Mouse (Mus musculus): ENCODE data around the gene Atp5g1. TPM values are rescaled to one million over a fixed set of nuclear protein-coding genes. Genes with fewer than 3 reads are reported as not detected.
"Not testable (repeated sequence)": the region's sequence is repeated elsewhere in the genome, so short reads cannot be mapped to it uniquely, and the experiment has no call there.

The Atp5g1 gene
- 787 and 865 TPM in 2 replicates for polyA plus RNA-seq (2015; fragmentation: Nextera tagmentation; extraction: Ambion mirVana)

GRCm38 (mm10) chr11:96075509-96076220, at the start of gene Atp5g1:
Atp5g1 (minus strand) TSS chr11:96075670.
- peak within 1 kb of the TSS; percentile 80 for H3K9ac ChIP-seq (ENCODE audit: low read depth, low read length)
- H3K9me3 ChIP-seq (ENCODE audit: control insufficient read depth, low read length): no peaks in the 10 kb centered on the region
- H3K4me2 ChIP-seq (ENCODE audit: low read length): peak within 1 kb of the TSS; percentile 83

GRCm38 (mm10) chr11:96124052-96124914, 48.8 kb upstream of the Atp5g1 start:
- peak overlapping the region; percentile 68 for H3K4me2 ChIP-seq (ENCODE audit: low read length)
- no peak overlapping the region for H3K27ac ChIP-seq (ENCODE audit: low read depth, low read length)
- peaks cover 5% of the 10 kb centered on the region for H3K27me3 ChIP-seq (replicated peaks; ENCODE audit: control insufficient read depth, insufficient read depth, low read length)
- no peak for ATAC-seq
- peak overlapping the region; percentile 41 for H3K4me3 ChIP-seq (ENCODE audit: low read length)
- no peaks in the 10 kb centered on the region for H3K36me3 ChIP-seq (ENCODE audit: control insufficient read depth, insufficient read depth, low read length)
- no peaks in the 10 kb centered on the region for H3K9me3 ChIP-seq (ENCODE audit: control insufficient read depth, low read length)
- peak overlapping the region; percentile 4 for H3K9ac ChIP-seq (ENCODE audit: low read depth, low read length)
- WGBS: 3% methylated on average over 43 of the region's 45 CpGs
- H3K4me1 ChIP-seq (ENCODE audit: control insufficient read depth, insufficient read depth, low read depth, low read length): peaks cover 6% of the 10 kb centered on the region

More at GRCm38 (mm10) chr11:96075509-96076220, at the start of gene Atp5g1:
- ATAC-seq: peak; percentile 98
- no peaks in the 10 kb centered on the region for H3K27me3 ChIP-seq (replicated peaks; ENCODE audit: control insufficient read depth, insufficient read depth, low read length)
- H3K4me1 ChIP-seq (ENCODE audit: control insufficient read depth, insufficient read depth, low read depth, low read length): peaks cover 15% of the 10 kb centered on the region
- H3K36me3 ChIP-seq (ENCODE audit: control insufficient read depth, insufficient read depth, low read length): peaks cover 7% of the 10 kb centered on the region
- under 1% methylated on average over 37 of the region's 37 CpGs for WGBS
- H3K27ac ChIP-seq (ENCODE audit: low read depth, low read length): peak within 1 kb of the TSS; percentile 85
- H3K4me3 ChIP-seq (ENCODE audit: low read length): peak within 1 kb of the TSS; percentile 77

DNA sequence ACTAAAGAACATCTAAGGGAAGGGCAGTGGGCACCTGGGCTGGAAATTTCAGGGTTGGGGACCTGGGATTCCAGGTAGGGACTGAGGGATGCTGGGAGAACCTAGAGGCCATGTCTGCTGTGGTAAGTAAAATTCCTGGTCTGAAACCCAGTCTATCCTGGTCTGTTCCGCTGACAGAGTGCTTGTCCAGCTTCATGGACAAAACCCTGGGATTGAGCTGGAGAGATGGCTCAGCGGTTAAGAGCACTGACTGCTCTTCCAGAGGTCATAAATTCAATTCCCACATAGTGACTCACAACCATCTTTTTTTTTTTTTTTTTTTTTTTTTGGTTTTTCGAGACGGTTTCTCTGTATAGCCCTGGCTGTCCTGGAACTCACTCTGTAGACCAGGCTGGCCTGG, 47.3 kb upstream of the Atp5g1 start:
- not testable (repeated sequence) for H3K4me3 ChIP-seq (ENCODE audit: low read length); H3K36me3 ChIP-seq (ENCODE audit: control insufficient read depth, insufficient read depth, low read length); H3K4me2 ChIP-seq (ENCODE audit: low read length); ATAC-seq; H3K27ac ChIP-seq (ENCODE audit: low read depth, low read length); H3K9ac ChIP-seq (ENCODE audit: low read depth, low read length); H3K27me3 ChIP-seq (replicated peaks; ENCODE audit: control insufficient read depth, insufficient read depth, low read length); H3K4me1 ChIP-seq (ENCODE audit: control insufficient read depth, insufficient read depth, low read depth, low read length); H3K9me3 ChIP-seq (ENCODE audit: control insufficient read depth, low read length)
- 68% methylated on average over 4 of the region's 4 CpGs for WGBS

DNA sequence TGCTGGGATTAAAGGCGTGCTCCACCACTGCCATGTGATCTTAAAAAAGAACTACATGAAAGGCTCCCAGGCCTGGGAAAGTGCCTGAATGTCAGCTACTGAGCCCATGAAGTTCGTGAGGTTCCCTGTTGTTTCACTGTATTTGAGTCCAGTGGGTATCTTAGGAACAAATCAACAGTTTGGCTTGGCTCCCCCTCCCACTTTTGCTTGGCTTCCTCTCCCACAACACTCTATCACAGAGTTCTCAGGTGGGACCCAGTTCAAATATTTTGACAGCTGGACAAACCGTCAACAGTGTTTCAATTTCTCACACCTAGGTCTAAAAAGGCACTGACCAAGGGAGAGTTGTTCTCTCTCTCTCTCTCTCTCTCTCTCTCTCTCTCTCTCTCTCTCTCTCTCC, 43.9 kb upstream of the Atp5g1 start:
- Histone ChIP-seq H3K36me3 (ENCODE audit: control insufficient read depth, insufficient read depth, low read length) (no peaks in the 10 kb centered on the region), H3K4me2 (ENCODE audit: low read length) (no peak overlapping the region), H3K4me1 (ENCODE audit: control insufficient read depth, insufficient read depth, low read depth, low read length) (peaks cover 4% of the 10 kb centered on the region), H3K27ac (ENCODE audit: low read depth, low read length) (no peak overlapping the region), H3K27me3 (replicated peaks; ENCODE audit: control insufficient read depth, insufficient read depth, low read length) (peaks cover 3% of the 10 kb centered on the region), H3K4me3 (ENCODE audit: low read length) (no peak overlapping the region), H3K9ac (ENCODE audit: low read depth, low read length) (no peak overlapping the region), H3K9me3 (ENCODE audit: control insufficient read depth, low read length) (no peaks in the 10 kb centered on the region)
- 68% methylated on average over 3 of the region's 3 CpGs for WGBS
- ATAC-seq: no peak

DNA sequence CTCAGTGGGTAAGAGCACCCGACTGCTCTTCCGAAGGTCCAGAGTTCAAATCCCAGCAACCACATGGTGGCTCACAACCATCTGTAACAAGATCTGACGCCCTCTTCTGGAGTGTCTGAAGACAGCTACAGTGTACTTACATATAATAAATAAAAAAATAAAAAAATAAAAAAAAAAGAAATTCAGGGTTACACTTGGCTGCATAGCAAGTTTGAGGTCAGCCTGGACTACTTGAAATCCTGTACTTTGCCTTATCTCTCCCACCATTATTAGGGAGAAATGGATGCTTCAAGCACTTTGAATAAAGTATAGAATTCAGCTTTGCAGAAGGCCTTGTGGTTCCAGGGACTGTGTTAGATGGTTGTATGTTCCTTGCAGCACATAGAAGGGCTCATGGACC, 41.5 kb upstream of the Atp5g1 start:
- H3K27me3 ChIP-seq (replicated peaks; ENCODE audit: control insufficient read depth, insufficient read depth, low read length); H3K9me3 ChIP-seq (ENCODE audit: control insufficient read depth, low read length); H3K4me2 ChIP-seq (ENCODE audit: low read length); H3K36me3 ChIP-seq (ENCODE audit: control insufficient read depth, insufficient read depth, low read length); ATAC-seq; H3K4me3 ChIP-seq (ENCODE audit: low read length); H3K9ac ChIP-seq (ENCODE audit: low read depth, low read length); H3K27ac ChIP-seq (ENCODE audit: low read depth, low read length); H3K4me1 ChIP-seq (ENCODE audit: control insufficient read depth, insufficient read depth, low read depth, low read length): not testable (repeated sequence)
- 73% methylated on average over 3 of the region's 3 CpGs for WGBS

GRCm38 (mm10) chr11:96116116-96116515, 40.6 kb upstream of the Atp5g1 start:
- WGBS: 81% methylated on average over 3 of the region's 3 CpGs
- no peaks in the 10 kb centered on the region; the same call in 1 of the 2 replicates for H3K27me3 ChIP-seq (replicated peaks; ENCODE audit: control insufficient read depth, insufficient read depth, low read length)
- no peak for ATAC-seq
- H3K9ac ChIP-seq (ENCODE audit: low read depth, low read length): no peak overlapping the region
- no peak overlapping the region for H3K4me2 ChIP-seq (ENCODE audit: low read length)
- H3K4me1 ChIP-seq (ENCODE audit: control insufficient read depth, insufficient read depth, low read depth, low read length): no peaks in the 10 kb centered on the region
- H3K4me3 ChIP-seq (ENCODE audit: low read length): no peak overlapping the region
- no peak overlapping the region for H3K27ac ChIP-seq (ENCODE audit: low read depth, low read length)
- no peaks in the 10 kb centered on the region for H3K36me3 ChIP-seq (ENCODE audit: control insufficient read depth, insufficient read depth, low read length)
- no peaks in the 10 kb centered on the region for H3K9me3 ChIP-seq (ENCODE audit: control insufficient read depth, low read length)

DNA sequence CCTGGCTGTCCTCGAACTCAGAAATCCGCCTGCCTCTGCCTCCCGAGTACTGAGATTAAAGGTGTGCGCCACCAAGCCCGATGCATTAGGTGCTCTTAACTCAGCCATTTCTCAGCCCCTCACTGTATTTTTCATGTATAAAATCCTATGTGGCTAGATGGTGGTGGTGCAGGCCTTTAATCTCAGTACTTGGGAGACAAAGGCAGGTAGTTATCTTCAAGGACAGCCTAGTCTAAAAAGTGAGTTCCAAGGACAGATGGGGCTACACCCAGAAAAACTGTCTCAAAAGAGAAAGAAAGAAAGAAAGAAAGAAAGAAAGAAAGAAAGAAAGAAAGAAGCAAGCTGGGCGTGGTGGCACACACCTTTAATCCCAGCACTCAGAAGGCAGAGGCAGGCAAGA, 39.9 kb upstream of the Atp5g1 start:
- no peaks in the 10 kb centered on the region for H3K27me3 ChIP-seq (replicated peaks; ENCODE audit: control insufficient read depth, insufficient read depth, low read length)
- ATAC-seq: no peak
- no peaks in the 10 kb centered on the region for H3K9me3 ChIP-seq (ENCODE audit: control insufficient read depth, low read length)
- no peak overlapping the region for H3K4me3 ChIP-seq (ENCODE audit: low read length)
- WGBS: 90% methylated on average over 6 of the region's 6 CpGs
- H3K9ac ChIP-seq (ENCODE audit: low read depth, low read length): no peak overlapping the region
- H3K4me2 ChIP-seq (ENCODE audit: low read length): no peak overlapping the region
- H3K36me3 ChIP-seq (ENCODE audit: control insufficient read depth, insufficient read depth, low read length): no peaks in the 10 kb centered on the region
- no peaks in the 10 kb centered on the region for H3K4me1 ChIP-seq (ENCODE audit: control insufficient read depth, insufficient read depth, low read depth, low read length)
- no peak overlapping the region for H3K27ac ChIP-seq (ENCODE audit: low read depth, low read length)

GRCm38 (mm10) chr11:96114077-96114476, 38.6 kb upstream of the Atp5g1 start:
- no peak overlapping the region for H3K9ac ChIP-seq (ENCODE audit: low read depth, low read length)
- no peak overlapping the region for H3K27ac ChIP-seq (ENCODE audit: low read depth, low read length)
- no peaks in the 10 kb centered on the region for H3K9me3 ChIP-seq (ENCODE audit: control insufficient read depth, low read length)
- WGBS: 74% methylated on average over 2 of the region's 2 CpGs
- no peaks in the 10 kb centered on the region for H3K4me1 ChIP-seq (ENCODE audit: control insufficient read depth, insufficient read depth, low read depth, low read length)
- no peak overlapping the region for H3K4me2 ChIP-seq (ENCODE audit: low read length)
- H3K27me3 ChIP-seq (replicated peaks; ENCODE audit: control insufficient read depth, insufficient read depth, low read length): no peaks in the 10 kb centered on the region
- H3K36me3 ChIP-seq (ENCODE audit: control insufficient read depth, insufficient read depth, low read length): no peaks in the 10 kb centered on the region
- no peak for ATAC-seq
- H3K4me3 ChIP-seq (ENCODE audit: low read length): no peak overlapping the region

GRCm38 (mm10) chr11:96111751-96112150, 36.3 kb upstream of the Atp5g1 start, which contains the start of gene Calcoco2:
Calcoco2 (minus strand) TSS chr11:96111964.
- no peaks in the 10 kb centered on the region for H3K27me3 ChIP-seq (replicated peaks; ENCODE audit: control insufficient read depth, insufficient read depth, low read length)
- H3K36me3 ChIP-seq (ENCODE audit: control insufficient read depth, insufficient read depth, low read length): no peaks in the 10 kb centered on the region
- 44% methylated on average over 14 of the region's 14 CpGs for WGBS
- H3K4me2 ChIP-seq (ENCODE audit: low read length): no peak within 1 kb of the TSS
- H3K9ac ChIP-seq (ENCODE audit: low read depth, low read length): no peak within 1 kb of the TSS
- H3K4me1 ChIP-seq (ENCODE audit: control insufficient read depth, insufficient read depth, low read depth, low read length): no peaks in the 10 kb centered on the region
- no peaks in the 10 kb centered on the region for H3K9me3 ChIP-seq (ENCODE audit: control insufficient read depth, low read length)
- H3K4me3 ChIP-seq (ENCODE audit: low read length): no peak within 1 kb of the TSS
- no peak within 1 kb of the TSS for H3K27ac ChIP-seq (ENCODE audit: low read depth, low read length)
- no peak for ATAC-seq
